Mouse (Mus musculus) midbrain, embryonic 13.5 days (tissue): ENCODE data around the gene Eef1a1. TPM values are rescaled to one million over a fixed set of nuclear protein-coding genes. Genes with fewer than 3 reads are reported as not detected.

Experiments
- ATAC-seq: fragments of 200-750 bp; cut with Nextera tagmentation; 2 replicates; pipeline ENCODE4 v1.8.0; 2017; ENCODE audit warnings: mild to moderate bottlenecking, moderate TSS enrichment, moderate library complexity
- H3K27ac ChIP-seq: fragments of 300-500 bp; sonication (generic); 2 replicates; pipeline ENCODE4 v1.5.1; 2015; ENCODE audit warnings: inconsistent platforms, mild to moderate bottlenecking, moderate library complexity
- H3K27me3 ChIP-seq: fragments of 300-500 bp; sonication (generic); 2 replicates; pipeline ENCODE4 v1.6.1; 2015; ENCODE audit warnings: mild to moderate bottlenecking, inconsistent platforms
- H3K36me3 ChIP-seq: fragments of 300-500 bp; sonication (generic); 2 replicates; pipeline ENCODE4 v1.6.1; 2015; ENCODE audit warnings: mild to moderate bottlenecking, inconsistent platforms
- H3K4me1 ChIP-seq: fragments of 300-500 bp; sonication (generic); replicated peaks from 2 replicates; pipeline ENCODE4 v1.6.1; 2015; ENCODE audit warnings: inconsistent platforms
- H3K4me2 ChIP-seq: fragments of 300-500 bp; sonication (generic); replicated peaks from 2 replicates; pipeline ENCODE4 v1.6.1; 2015; ENCODE audit warnings: moderate library complexity, mild to moderate bottlenecking, inconsistent platforms
- H3K4me3 ChIP-seq: fragments of 300-500 bp; sonication (generic); replicated peaks from 2 replicates; pipeline ENCODE4 v1.5.1; 2015; ENCODE audit warnings: mild to moderate bottlenecking, inconsistent platforms
- H3K9ac ChIP-seq: fragments of 300-500 bp; sonication (generic); replicated peaks from 2 replicates; pipeline ENCODE4 v1.6.1; 2015; ENCODE audit warnings: mild to moderate bottlenecking, inconsistent platforms
- H3K9me3 ChIP-seq: fragments of 300-500 bp; sonication (generic); 2 replicates; pipeline ENCODE4 v1.6.1; 2016; ENCODE audit warnings: mild to moderate bottlenecking, inconsistent platforms
- WGBS: fragments of 180-500 bp; shearing (Covaris S2); methylation state at CpG from one replicate; pipeline ENCODE4 v1.1.7; 2015; 5-methylcytosine and 5-hydroxymethylcytosine counted together
- microRNA-seq: library from miRNA; unstranded; fragments of <30 nt; microRNA quantifications from one replicate; pipeline ENCODE4, GENCODE M21; 2016
- polyA plus RNA-seq: library from polyadenylated mRNA; unstranded; fragments of >200 nt; fragmentation: Nextera tagmentation; extraction: Ambion mirVana; gene quantifications from 2 replicates; pipeline ENCODE4 v1.2.1, GENCODE M21; 2015

Eef1a1 gene
- polyA plus RNA-seq, 1 experiment from 2014 or later = 3,771 TPM

DNA sequence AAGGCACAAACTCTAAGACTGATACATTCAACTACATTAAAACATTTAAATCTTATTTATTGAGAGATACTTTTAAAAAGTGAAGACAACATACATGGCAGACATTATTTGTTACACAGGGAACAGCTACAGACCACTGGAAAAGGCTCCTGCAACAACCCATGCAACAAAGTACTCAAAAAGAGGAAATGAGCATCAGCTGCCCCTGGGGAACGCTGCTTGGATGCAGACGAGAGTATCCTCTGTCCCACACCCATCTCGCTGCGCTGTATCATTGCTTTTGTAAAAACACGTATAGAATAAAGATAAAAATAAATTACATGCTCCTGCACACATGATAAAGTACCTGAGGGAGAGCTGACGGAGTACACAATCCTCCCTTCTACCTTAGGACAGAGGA is 58.5 kb downstream of the Eef1a1 start:
- Histone ChIP-seq H3K36me3 (no peaks in the 10 kb centered on the region), H3K4me1 (no peaks in the 10 kb centered on the region), H3K9me3 (no peaks in the 10 kb centered on the region), H3K27ac (no peak overlapping the region), H3K9ac (no peak overlapping the region), H3K27me3 (0 out of 2 replicates have a peak, but pooled peaks cover 6% of the 10 kb centered on the region), H3K4me3 (no peak overlapping the region), H3K4me2 (no peak overlapping the region)
- 80% methylated on average over 6 of the region's 6 CpGs for WGBS
- no peak for ATAC-seq

DNA sequence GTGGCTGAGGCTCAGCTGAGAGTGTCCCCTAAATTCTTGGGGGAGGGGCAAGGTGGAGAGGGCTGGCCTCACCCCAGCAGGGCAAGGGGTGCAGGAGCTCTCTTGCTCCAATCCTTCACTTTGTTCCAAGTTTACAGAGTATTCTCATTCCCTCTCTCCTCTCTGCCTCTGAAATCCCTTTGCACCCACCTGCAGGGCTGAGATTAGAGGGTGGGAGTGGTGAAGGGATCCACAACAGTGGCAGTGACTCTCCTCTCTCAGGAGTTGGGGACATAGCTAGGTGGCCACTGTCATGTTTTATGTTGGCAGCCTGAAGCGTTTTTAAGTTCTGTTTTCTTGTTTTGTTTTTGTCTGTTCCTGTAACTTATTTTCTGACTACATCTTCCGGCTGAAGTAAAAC is 59.4 kb downstream of the Eef1a1 start:
- 52% methylated on average over 2 of the region's 2 CpGs for WGBS

DNA sequence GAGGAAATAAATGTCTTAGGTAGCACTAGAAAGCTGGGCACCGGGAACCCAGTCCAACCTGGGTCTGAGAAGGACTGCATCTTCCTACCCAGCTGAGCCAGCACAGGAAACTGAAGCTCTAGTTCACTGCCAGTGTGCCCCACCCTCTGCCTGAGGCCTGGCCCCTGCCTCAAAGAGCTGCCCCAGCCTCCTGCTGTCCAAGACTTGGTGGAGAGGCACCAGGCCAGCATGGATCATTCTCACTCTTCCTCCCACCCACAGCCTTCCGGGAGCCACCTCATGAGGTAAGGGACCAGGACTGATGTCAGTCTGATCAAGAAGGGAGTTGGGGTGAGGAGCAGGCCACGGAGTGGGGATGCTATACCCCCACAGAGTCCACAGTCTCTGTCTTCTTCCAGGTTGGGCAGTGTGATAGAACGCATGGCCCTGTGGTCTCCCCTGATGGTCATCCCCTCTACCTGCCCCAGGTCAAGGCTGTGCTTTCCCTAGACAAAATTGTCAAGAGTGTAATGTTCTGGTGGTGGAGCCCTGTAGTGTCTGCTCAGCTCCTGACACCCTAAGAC is 60.0 kb downstream of the Eef1a1 start:
- no peak overlapping the region for H3K9ac ChIP-seq
- H3K4me2 ChIP-seq = no peak overlapping the region
- no peaks in the 10 kb centered on the region for H3K4me1 ChIP-seq
- H3K9me3 ChIP-seq = no peaks in the 10 kb centered on the region
- no peaks in the 10 kb centered on the region for H3K36me3 ChIP-seq
- no peak overlapping the region for H3K4me3 ChIP-seq
- H3K27me3 ChIP-seq = 0 out of 2 replicates have a peak, but pooled peaks cover 6% of the 10 kb centered on the region
- H3K27ac ChIP-seq = no peak overlapping the region
- no peak for ATAC-seq
- 87% methylated on average over 4 of the region's 4 CpGs for WGBS

More for the DNA sequence above, 59.4 kb downstream of the Eef1a1 start:
- H3K27me3 ChIP-seq = 0 out of 2 replicates have a peak, but pooled peaks cover 6% of the 10 kb centered on the region
- H3K9ac ChIP-seq = no peak overlapping the region
- H3K9me3 ChIP-seq = no peaks in the 10 kb centered on the region
- no peak overlapping the region for H3K27ac ChIP-seq
- H3K4me2 ChIP-seq = no peak overlapping the region
- no peak for ATAC-seq
- no peaks in the 10 kb centered on the region for H3K4me1 ChIP-seq
- H3K4me3 ChIP-seq = no peak overlapping the region
- H3K36me3 ChIP-seq = no peaks in the 10 kb centered on the region

Small RNAs within 50 kb of the gene (microRNA-seq; reads per million reads assigned to microRNA genes)
- not detected for gene Gm26377

Other genes starting within 250 kb of the Eef1a1 start
- gene Gm3776, start 232.0 kb downstream of the Eef1a1 start, polyA plus RNA-seq = not detected in 2 replicates
- not detected in 2 replicates for gene Gm10639, start 199.2 kb downstream of the Eef1a1 start, polyA plus RNA-seq
- gene Omt2a, start 174.4 kb downstream of the Eef1a1 start, polyA plus RNA-seq = not detected in 2 replicates
- gene Omt2b, start 161.6 kb downstream of the Eef1a1 start, polyA plus RNA-seq = not detected in 2 replicates
- gene Gsta2, start 133.4 kb downstream of the Eef1a1 start, polyA plus RNA-seq = not detected in 2 replicates
- 1.8 and 2.0 TPM in 2 replicates for gene Dppa5a, start 121.0 kb downstream of the Eef1a1 start, polyA plus RNA-seq
- 5.4 and 5.5 TPM in 2 replicates for gene Ooep, start 110.4 kb downstream of the Eef1a1 start, polyA plus RNA-seq
- 0.28 and 0.31 TPM in 2 replicates for gene Ddx43, start 93.4 kb downstream of the Eef1a1 start, polyA plus RNA-seq
- 0.46 and 0.51 TPM in 2 replicates for gene Cgas, start 45.9 kb downstream of the Eef1a1 start, polyA plus RNA-seq
- gene Mto1, start 40.9 kb downstream of the Eef1a1 start, polyA plus RNA-seq = 25.4 and 26.3 TPM in 2 replicates
- gene Gm17324, start 40.4 kb downstream of the Eef1a1 start, polyA plus RNA-seq = 0.58 and 1.0 TPM in 2 replicates
- 16.3 and 17.2 TPM in 2 replicates for gene Slc17a5, start 98.9 kb upstream of the Eef1a1 start, polyA plus RNA-seq
- 1.4 and 1.5 TPM in 2 replicates for gene Cd109, start 126.4 kb upstream of the Eef1a1 start, polyA plus RNA-seq